Mouse (Mus musculus): Measurements from ENCODE around the gene Dhx32. TPM values are rescaled to one million over a fixed set of nuclear protein-coding genes. Genes with fewer than 3 reads are reported as not detected.
A peak's percentile ranks its signal among the peaks of the same experiment; 100 is the strongest.

Gene Dhx32
- polyA plus RNA-seq, 1 experiment from 2014 or later: 27.8 TPM

GRCm38 (mm10) chr7:133744209-133744608 lies 38.3 kb downstream of the Dhx32 start:
- peaks cover 43% of the 10 kb centered on the region for H3K36me3 ChIP-seq
- no peaks in the 10 kb centered on the region for H3K9me3 ChIP-seq
- H3K27ac ChIP-seq (replicated peaks): 0 out of 2 replicates have a peak overlapping the region, but pooled peaks have one; percentile 11
- H3K4me2 ChIP-seq: no peak overlapping the region
- H3K27me3 ChIP-seq: no peaks in the 10 kb centered on the region
- ATAC-seq (ENCODE audit: low read depth): no peak
- 88% methylated on average over 1 of the region's 1 CpGs for WGBS
- H3K4me3 ChIP-seq: no peak overlapping the region
- H3K9ac ChIP-seq: no peak overlapping the region
- H3K4me1 ChIP-seq (replicated peaks): no peaks in the 10 kb centered on the region

DNA sequence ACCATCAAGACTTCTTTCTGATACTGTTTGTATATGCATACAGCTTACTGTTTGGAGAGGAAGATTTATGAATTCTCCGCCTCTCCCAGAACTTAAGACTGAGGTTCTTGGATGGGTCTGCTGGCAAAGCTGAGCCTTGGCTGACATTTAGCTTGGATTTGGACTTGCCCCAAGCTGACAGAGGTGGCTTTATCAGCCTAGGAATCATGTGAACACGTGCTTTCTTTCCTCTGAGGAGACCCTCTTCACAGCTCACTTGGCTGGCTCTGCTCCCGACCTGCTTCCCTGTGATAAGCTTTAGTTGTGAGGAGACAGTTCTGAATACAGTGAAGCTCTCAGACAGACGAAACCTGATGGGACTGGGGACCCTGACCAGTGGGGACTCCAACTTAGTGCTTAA lies 38.9 kb downstream of the Dhx32 start:
- no peak overlapping the region for H3K4me3 ChIP-seq
- WGBS: 76% methylated on average over 4 of the region's 4 CpGs
- no peak overlapping the region for H3K9ac ChIP-seq
- H3K27ac ChIP-seq (replicated peaks): 0 out of 2 replicates have a peak overlapping the region, but pooled peaks have one; percentile 11
- ATAC-seq (ENCODE audit: low read depth): no peak
- H3K36me3 ChIP-seq: peaks cover 44% of the 10 kb centered on the region
- no peak overlapping the region for H3K4me2 ChIP-seq
- H3K4me1 ChIP-seq (replicated peaks): no peaks in the 10 kb centered on the region
- H3K27me3 ChIP-seq: no peaks in the 10 kb centered on the region
- no peaks in the 10 kb centered on the region for H3K9me3 ChIP-seq

DNA sequence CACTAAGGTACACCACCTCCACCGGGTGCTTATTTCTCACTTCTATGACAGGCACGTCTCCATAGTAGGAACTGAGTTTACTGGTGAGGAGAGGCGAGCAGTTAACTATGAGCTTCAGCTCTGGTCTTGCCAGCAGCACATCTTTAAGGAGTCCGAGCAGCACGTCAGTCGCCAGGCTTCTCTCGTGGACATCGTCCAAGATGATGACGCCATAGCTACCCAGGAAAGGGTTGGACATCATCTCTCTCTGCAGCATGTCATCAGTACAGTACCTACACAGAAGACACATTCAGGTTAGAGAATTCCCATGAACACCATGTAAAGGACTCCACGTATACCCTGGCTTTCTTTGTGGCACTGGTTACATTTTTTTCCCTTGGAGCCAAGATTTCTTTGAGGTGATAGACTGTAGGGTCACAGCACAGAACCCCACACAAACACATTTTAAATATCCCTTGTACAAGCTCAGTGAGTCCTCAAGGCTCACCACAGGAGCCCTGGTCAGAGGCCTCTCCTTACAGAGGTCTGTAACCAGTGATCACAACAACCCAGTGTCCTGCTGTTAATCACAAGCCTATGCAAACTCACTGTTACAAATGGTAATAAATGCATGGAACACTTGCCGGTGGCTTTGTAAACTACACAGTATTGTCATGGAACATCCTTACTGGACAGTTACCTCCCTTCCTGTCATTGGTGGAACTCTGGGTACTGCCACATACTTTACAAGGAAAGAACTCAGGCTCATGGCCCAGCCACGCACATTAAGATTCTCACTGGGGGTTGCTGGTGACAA lies 39.8 kb downstream of the Dhx32 start:
- Histone ChIP-seq H3K9ac (no peak overlapping the region), H3K36me3 (peaks cover 35% of the 10 kb centered on the region), H3K27me3 (no peaks in the 10 kb centered on the region), H3K27ac (replicated peaks) (no peak overlapping the region), H3K4me1 (replicated peaks) (no peaks in the 10 kb centered on the region), H3K4me2 (no peak overlapping the region), H3K9me3 (no peaks in the 10 kb centered on the region), H3K4me3 (no peak overlapping the region)
- ATAC-seq (ENCODE audit: low read depth): no peak
- WGBS: 90% methylated on average over 12 of the region's 12 CpGs

- Histone ChIP-seq H3K9ac (no peak overlapping the region), H3K4me3 (no peak overlapping the region), H3K4me2 (no peak overlapping the region), H3K36me3 (peaks cover 30% of the 10 kb centered on the region), H3K4me1 (replicated peaks) (no peaks in the 10 kb centered on the region), H3K27me3 (no peaks in the 10 kb centered on the region), H3K9me3 (no peaks in the 10 kb centered on the region), H3K27ac (replicated peaks) (no peak overlapping the region)
- ATAC-seq (ENCODE audit: low read depth): no peak
- WGBS: 92% methylated on average over 7 of the region's 7 CpGs
These were observed 42.0 kb downstream of the Dhx32 start for GRCm38 (mm10) chr7:133740558-133740957.

DNA sequence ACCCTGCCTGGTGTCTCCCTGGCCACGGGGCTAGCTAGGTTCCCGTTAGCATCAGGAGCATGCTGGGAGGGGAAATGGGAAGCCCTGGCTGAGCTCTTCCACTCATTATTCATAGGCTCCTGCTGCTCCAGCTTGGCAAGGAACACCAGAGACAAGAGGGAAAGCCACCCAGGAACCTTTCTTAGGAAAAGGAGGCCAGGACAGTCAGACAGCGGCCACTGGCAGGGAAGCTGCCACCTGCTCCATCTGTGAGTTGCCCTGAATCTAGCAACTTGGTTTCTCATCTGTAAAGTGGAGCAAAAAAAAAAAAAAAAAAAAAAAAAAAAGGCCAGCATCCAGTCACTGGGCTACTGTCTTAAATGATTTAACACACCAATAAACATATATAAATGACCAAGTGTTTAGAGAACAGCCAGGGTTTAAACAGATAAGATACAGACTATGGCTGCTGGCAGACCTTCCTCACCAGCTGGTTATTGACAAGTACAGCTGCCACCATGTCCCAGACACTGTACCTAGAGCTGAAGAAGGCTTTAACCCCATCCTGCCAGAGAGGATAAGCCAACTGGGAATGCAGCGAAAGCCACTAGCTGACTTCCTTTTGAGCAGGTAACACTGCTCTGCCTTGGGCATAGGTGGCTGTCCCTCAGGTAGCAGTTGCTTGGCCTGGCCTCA lies 50.4 kb downstream of the Dhx32 start:
- H3K4me2 ChIP-seq: no peak overlapping the region
- no peak overlapping the region for H3K4me3 ChIP-seq
- peaks cover 22% of the 10 kb centered on the region for H3K36me3 ChIP-seq
- 84% methylated on average over 4 of the region's 4 CpGs for WGBS
- no peak overlapping the region for H3K9ac ChIP-seq
- no peak for ATAC-seq (ENCODE audit: low read depth)
- H3K27me3 ChIP-seq: no peaks in the 10 kb centered on the region
- H3K4me1 ChIP-seq (replicated peaks): no peaks in the 10 kb centered on the region
- H3K9me3 ChIP-seq: no peaks in the 10 kb centered on the region
- H3K27ac ChIP-seq (replicated peaks): no peak overlapping the region

GRCm38 (mm10) chr7:133730324-133731191 lies 52.0 kb downstream of the Dhx32 start:
- Histone ChIP-seq H3K9ac (no peak overlapping the region), H3K9me3 (no peaks in the 10 kb centered on the region), H3K27ac (replicated peaks) (no peak overlapping the region), H3K27me3 (no peaks in the 10 kb centered on the region), H3K36me3 (peaks cover 19% of the 10 kb centered on the region), H3K4me1 (replicated peaks) (no peaks in the 10 kb centered on the region), H3K4me2 (no peak overlapping the region), H3K4me3 (no peak overlapping the region)
- WGBS: 88% methylated on average over 11 of the region's 11 CpGs
- ATAC-seq (ENCODE audit: low read depth): no peak

- Histone ChIP-seq H3K4me1 (replicated peaks) (no peaks in the 10 kb centered on the region; the same call in 1 of the 2 replicates), H3K27me3 (no peaks in the 10 kb centered on the region), H3K27ac (replicated peaks) (no peak overlapping the region), H3K4me2 (no peak overlapping the region), H3K4me3 (no peak overlapping the region), H3K9me3 (no peaks in the 10 kb centered on the region), H3K36me3 (peaks cover 25% of the 10 kb centered on the region), H3K9ac (no peak overlapping the region)
- ATAC-seq (ENCODE audit: low read depth): no peak
- 77% methylated on average over 5 of the region's 5 CpGs for WGBS
These were observed 53.2 kb downstream of the Dhx32 start for GRCm38 (mm10) chr7:133729351-133729750.

- WGBS: 83% methylated on average over 6 of the region's 6 CpGs
- no peak overlapping the region for H3K4me3 ChIP-seq
These were observed 55.5 kb downstream of the Dhx32 start for GRCm38 (mm10) chr7:133727027-133727426.

DNA sequence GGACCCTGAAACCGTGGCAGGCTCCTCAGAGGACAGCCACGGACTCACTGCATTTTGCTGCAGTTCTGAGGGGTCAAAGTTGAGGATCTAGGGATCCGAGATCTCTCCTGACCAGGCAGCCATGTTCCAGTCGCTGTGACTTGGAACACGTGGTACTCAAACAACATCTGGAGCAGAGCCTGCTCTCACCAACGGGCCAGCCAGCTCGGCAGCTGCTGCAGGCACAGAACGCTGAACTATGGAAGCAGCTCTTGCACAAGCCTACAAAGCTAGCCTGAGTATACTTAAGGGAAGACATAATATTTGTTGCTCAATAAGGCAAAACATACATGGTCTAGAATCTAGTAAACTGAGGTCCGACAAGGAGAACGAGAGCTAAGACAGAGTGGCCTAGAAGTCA lies 57.0 kb downstream of the Dhx32 start:
- Histone ChIP-seq H3K4me3 (no peak overlapping the region), H3K9ac (no peak overlapping the region), H3K27ac (replicated peaks) (no peak overlapping the region; the same call in 1 of the 2 replicates), H3K4me1 (replicated peaks) (no peaks in the 10 kb centered on the region; the same call in 1 of the 2 replicates), H3K9me3 (no peaks in the 10 kb centered on the region), H3K4me2 (no peak overlapping the region), H3K36me3 (peaks cover 44% of the 10 kb centered on the region), H3K27me3 (no peaks in the 10 kb centered on the region)
- ATAC-seq (ENCODE audit: low read depth): no peak
- 88% methylated on average over 10 of the region's 10 CpGs for WGBS

More at GRCm38 (mm10) chr7:133727027-133727426, 55.5 kb downstream of the Dhx32 start:
- no peak overlapping the region for H3K4me2 ChIP-seq
- H3K9ac ChIP-seq: no peak overlapping the region
- no peak for ATAC-seq (ENCODE audit: low read depth)
- no peak overlapping the region for H3K27ac ChIP-seq (replicated peaks)
- H3K4me1 ChIP-seq (replicated peaks): no peaks in the 10 kb centered on the region; the same call in 1 of the 2 replicates
- H3K27me3 ChIP-seq: no peaks in the 10 kb centered on the region
- peaks cover 29% of the 10 kb centered on the region for H3K36me3 ChIP-seq
- no peaks in the 10 kb centered on the region for H3K9me3 ChIP-seq

- WGBS: 73% methylated on average over 10 of the region's 10 CpGs
- Histone ChIP-seq H3K27me3 (no peaks in the 10 kb centered on the region), H3K36me3 (peaks cover 51% of the 10 kb centered on the region), H3K4me3 (no peak overlapping the region), H3K4me2 (no peak overlapping the region), H3K27ac (replicated peaks) (no peak overlapping the region), H3K4me1 (replicated peaks) (no peaks in the 10 kb centered on the region; the same call in 1 of the 2 replicates), H3K9me3 (no peaks in the 10 kb centered on the region), H3K9ac (no peak overlapping the region)
- no peak for ATAC-seq (ENCODE audit: low read depth)
These were observed 57.7 kb downstream of the Dhx32 start for GRCm38 (mm10) chr7:133724844-133725243.

DNA sequence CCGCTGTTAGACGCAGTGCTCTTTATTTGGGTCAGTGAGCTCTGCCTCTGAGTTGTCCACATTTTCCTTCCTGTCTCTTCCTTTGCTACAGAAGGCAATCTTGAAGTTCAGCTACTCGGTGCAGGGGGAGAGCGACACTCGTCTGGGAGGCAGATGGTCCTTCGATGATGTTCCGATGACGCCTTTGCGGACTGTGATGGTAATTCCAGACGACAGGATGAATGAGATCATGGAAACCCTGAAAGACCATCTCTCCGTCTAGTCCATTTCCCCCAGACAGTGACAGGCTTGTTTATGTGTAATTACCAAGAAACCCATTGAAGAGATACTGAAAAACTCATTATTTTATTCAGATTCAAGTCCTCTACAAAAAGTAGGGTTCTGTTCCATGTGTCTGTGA lies 61.9 kb downstream of the Dhx32 start:
- no peak overlapping the region for H3K27ac ChIP-seq (replicated peaks)
- no peak for ATAC-seq (ENCODE audit: low read depth)
- WGBS: 86% methylated on average over 11 of the region's 11 CpGs
- H3K4me2 ChIP-seq: no peak overlapping the region
- no peaks in the 10 kb centered on the region for H3K9me3 ChIP-seq
- H3K9ac ChIP-seq: no peak overlapping the region
- peaks cover 94% of the 10 kb centered on the region for H3K36me3 ChIP-seq
- H3K4me1 ChIP-seq (replicated peaks): no peaks in the 10 kb centered on the region; the same call in 1 of the 2 replicates
- no peak overlapping the region for H3K4me3 ChIP-seq
- H3K27me3 ChIP-seq: no peaks in the 10 kb centered on the region

DNA sequence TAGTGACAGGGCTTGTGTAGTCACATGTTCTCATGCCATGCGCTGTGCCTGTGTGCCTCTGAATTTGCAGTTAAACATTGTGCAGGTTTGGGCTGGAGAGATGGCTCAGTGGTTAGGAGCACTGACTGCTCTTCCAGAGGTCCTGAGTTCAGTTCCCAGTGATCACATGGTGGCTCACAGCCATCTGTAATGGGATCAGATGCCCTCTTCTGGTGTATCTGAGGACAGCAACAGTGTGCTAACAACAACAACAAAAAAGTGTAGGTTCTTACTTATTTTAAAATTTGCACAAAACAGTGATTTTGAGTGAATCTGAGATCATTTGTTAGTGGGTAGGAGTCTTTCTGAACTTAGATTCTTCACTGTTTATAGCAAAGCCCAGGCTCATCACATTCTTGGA lies 63.9 kb downstream of the Dhx32 start:
- 94% methylated on average over 1 of the region's 1 CpGs for WGBS
- no peak overlapping the region for H3K9ac ChIP-seq

More for the DNA sequence above, 63.9 kb downstream of the Dhx32 start:
- no peaks in the 10 kb centered on the region for H3K4me1 ChIP-seq (replicated peaks)
- no peaks in the 10 kb centered on the region for H3K27me3 ChIP-seq
- no peak overlapping the region for H3K4me2 ChIP-seq
- no peak overlapping the region for H3K4me3 ChIP-seq
- H3K27ac ChIP-seq (replicated peaks): no peak overlapping the region
- peaks cover 100% of the 10 kb centered on the region for H3K36me3 ChIP-seq
- ATAC-seq (ENCODE audit: low read depth): no peak
- H3K9me3 ChIP-seq: no peaks in the 10 kb centered on the region
